In the genomic region with DNA sequence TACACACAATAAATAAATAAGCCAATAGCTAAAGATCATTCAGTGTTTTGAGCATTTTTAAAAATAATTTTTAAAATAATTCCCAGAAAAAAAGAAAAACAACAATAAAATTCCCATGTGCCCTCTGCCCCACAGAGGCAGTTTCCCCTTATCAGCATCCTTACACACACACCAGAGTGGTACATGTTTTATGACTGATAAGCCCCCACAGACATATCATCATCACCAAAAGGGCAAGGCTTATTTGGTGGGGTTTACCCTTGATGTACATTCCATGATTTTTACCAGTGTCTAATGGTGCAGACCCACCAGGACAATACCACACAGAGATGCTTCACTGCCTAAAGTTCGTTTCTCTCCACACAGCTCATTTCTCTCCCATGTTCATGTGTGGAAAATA, we compare ENCODE assay signal across 15 mouse cellular contexts.
A peak's percentile ranks its signal among the peaks of the same experiment; 100 is the strongest.
DNase-seq lines count a peak whose midpoint lies in the region; ATAC-seq and TF ChIP-seq lines count a peak whose summit lies in the region.
"Had no signal": no experiment of that assay in that cellular context is flagged by ENCODE, and none has a peak within 500 bp of the region (broad histone marks: within the 10 kb centered on the region; RNA-seq: fewer than 3 reads in every experiment).

No protein-coding gene starts in this region.

- peak; percentile 72; the same call in 1 of the 2 replicates for ATAC-seq in intestine, embryonic 15.5 days
- no peak for ATAC-seq in intestine, postnatal 0 days
- ATAC-seq in intestine, embryonic 16.5 days = peak; percentile 63; the same call in 1 of the 2 replicates
- ATAC-seq in liver, embryonic 16.5 days (ENCODE audit: low read depth) = peak; percentile 94
- ATAC-seq: forebrain, embryonic 16.5 days had no signal

- no peak overlapping the region for H3K4me3 ChIP-seq in intestine, embryonic 15.5 days (replicated peaks)
- H3K4me3 ChIP-seq in intestine, postnatal 0 days (ENCODE audit: low read depth, low read length) = no peak overlapping the region
- H3K4me3 ChIP-seq in intestine, embryonic 16.5 days (ENCODE audit: low read length) = no peak overlapping the region
- no peak overlapping the region for H3K4me3 ChIP-seq in liver, embryonic 16.5 days (ENCODE audit: low read depth, low read length)
- H3K4me3 ChIP-seq: erythroblast, embryonic 14.5 days; limb, embryonic 15.5 days; midbrain, embryonic 10.5 days; neural tube, embryonic 15.5 days had no signal

- H3K4me2 ChIP-seq in intestine, embryonic 15.5 days (replicated peaks) = no peak overlapping the region
- no peak overlapping the region for H3K4me2 ChIP-seq in intestine, postnatal 0 days (replicated peaks; ENCODE audit: low read depth)
- H3K4me2 ChIP-seq in intestine, embryonic 16.5 days (ENCODE audit: low read depth, low read length) = no peak overlapping the region
- peak overlapping the region; percentile 55; the same call in 1 of the 2 replicates for H3K4me2 ChIP-seq in liver, embryonic 16.5 days (ENCODE audit: low read depth, low read length)
- H3K4me2 ChIP-seq: hindbrain, embryonic 14.5 days; limb, embryonic 15.5 days; neural tube, embryonic 15.5 days had no signal

- 83% methylated on average over 1 of the region's 1 CpGs for WGBS in intestine, embryonic 15.5 days
- 90% methylated on average over 1 of the region's 1 CpGs for WGBS in intestine, postnatal 0 days
- 88% methylated on average over 1 of the region's 1 CpGs for WGBS in intestine, embryonic 16.5 days
- WGBS in liver, embryonic 16.5 days (ENCODE audit: insufficient replicate concordance) = 24% methylated on average over 1 of the region's 1 CpGs

- DNase-seq in c-Kit-positive CD71-positive TER-119-positive erythroid progenitor cells, embryonic 14.5 days (ENCODE audit: low spot score) = peak; percentile 41
- DNase-seq in adrenal gland, postnatal 14 days = no peak
- DNase-seq in adrenal gland, postnatal 36 days = no peak
- DNase-seq: cerebellum, postnatal 10 days; kidney, postnatal 4 days had no signal

- H3K27ac ChIP-seq in intestine, embryonic 15.5 days = no peak overlapping the region
- H3K27ac ChIP-seq in intestine, postnatal 0 days (ENCODE audit: low read depth, low read length) = no peak overlapping the region
- no peak overlapping the region for H3K27ac ChIP-seq in intestine, embryonic 16.5 days (ENCODE audit: low read length)
- peak overlapping the region; percentile 86 for H3K27ac ChIP-seq in liver, embryonic 16.5 days (ENCODE audit: low read length)
- H3K27ac ChIP-seq: hindbrain, embryonic 14.5 days; limb, embryonic 15.5 days; neural tube, embryonic 15.5 days had no signal

- TF ChIP-seq CTCF in intestine, postnatal 0 days (IDR thresholded peaks at IDR 0.05; ENCODE audit: low read depth) = no peak

- H3K9me3 ChIP-seq in intestine, embryonic 15.5 days = no peaks in the 10 kb centered on the region
- H3K9me3 ChIP-seq in intestine, postnatal 0 days (ENCODE audit: control insufficient read depth) = no peaks in the 10 kb centered on the region
- H3K9me3 ChIP-seq in intestine, embryonic 16.5 days (ENCODE audit: control insufficient read depth, low read length) = no peaks in the 10 kb centered on the region
- no peaks in the 10 kb centered on the region for H3K9me3 ChIP-seq in liver, embryonic 16.5 days (replicated peaks; ENCODE audit: control insufficient read depth, low read length)
- H3K9me3 ChIP-seq: limb, embryonic 15.5 days; midbrain, embryonic 10.5 days; neural tube, embryonic 15.5 days had no signal

- peaks cover 11% of the 10 kb centered on the region for H3K4me1 ChIP-seq in intestine, embryonic 15.5 days (replicated peaks)
- no peaks in the 10 kb centered on the region for H3K4me1 ChIP-seq in intestine, postnatal 0 days (replicated peaks; ENCODE audit: control insufficient read depth, insufficient read depth, low read length)
- peaks cover 10% of the 10 kb centered on the region for H3K4me1 ChIP-seq in intestine, embryonic 16.5 days (ENCODE audit: control insufficient read depth, insufficient read depth, low read length)
- peaks cover 65% of the 10 kb centered on the region for H3K4me1 ChIP-seq in liver, embryonic 16.5 days (ENCODE audit: control insufficient read depth, low read depth, low read length)

- H3K27me3 ChIP-seq in intestine, embryonic 15.5 days (replicated peaks) = no peaks in the 10 kb centered on the region
- no peaks in the 10 kb centered on the region for H3K27me3 ChIP-seq in intestine, postnatal 0 days (replicated peaks; ENCODE audit: control insufficient read depth, insufficient read depth, low read length)
- no peaks in the 10 kb centered on the region for H3K27me3 ChIP-seq in intestine, embryonic 16.5 days (replicated peaks; ENCODE audit: control insufficient read depth, insufficient read depth, low read length)
- H3K27me3 ChIP-seq in liver, embryonic 16.5 days (ENCODE audit: control insufficient read depth, insufficient read depth, low read depth, low read length) = no peaks in the 10 kb centered on the region
- H3K27me3 ChIP-seq: limb, embryonic 15.5 days; neural tube, embryonic 15.5 days had no signal

- no peaks in the 10 kb centered on the region for H3K36me3 ChIP-seq in intestine, embryonic 15.5 days
- H3K36me3 ChIP-seq in intestine, postnatal 0 days (ENCODE audit: control insufficient read depth, insufficient read depth) = no peaks in the 10 kb centered on the region
- no peaks in the 10 kb centered on the region for H3K36me3 ChIP-seq in intestine, embryonic 16.5 days (ENCODE audit: control insufficient read depth, insufficient read depth, low read length)
- H3K36me3 ChIP-seq in liver, embryonic 16.5 days (ENCODE audit: control insufficient read depth, insufficient read depth) = no peaks in the 10 kb centered on the region
- H3K36me3 ChIP-seq: limb, embryonic 15.5 days; midbrain, embryonic 10.5 days; neural tube, embryonic 15.5 days had no signal

- H3K9ac ChIP-seq in intestine, embryonic 15.5 days = no peak overlapping the region
- no peak overlapping the region for H3K9ac ChIP-seq in intestine, postnatal 0 days (ENCODE audit: low read depth, low read length)
- H3K9ac ChIP-seq in intestine, embryonic 16.5 days (ENCODE audit: low read depth, low read length) = no peak overlapping the region
- peak overlapping the region; percentile 27 for H3K9ac ChIP-seq in liver, embryonic 16.5 days (ENCODE audit: low read depth, low read length)
- H3K9ac ChIP-seq: hindbrain, embryonic 14.5 days; limb, embryonic 15.5 days; neural tube, embryonic 15.5 days had no signal
